Mouse (Mus musculus): ENCODE measurements around the gene Prkaa2. TPM values are rescaled to one million over a fixed set of nuclear protein-coding genes. Genes with fewer than 3 reads are reported as not detected.

The Prkaa2 gene
- polyA plus RNA-seq, 1 experiment: 0.20 TPM

DNA sequence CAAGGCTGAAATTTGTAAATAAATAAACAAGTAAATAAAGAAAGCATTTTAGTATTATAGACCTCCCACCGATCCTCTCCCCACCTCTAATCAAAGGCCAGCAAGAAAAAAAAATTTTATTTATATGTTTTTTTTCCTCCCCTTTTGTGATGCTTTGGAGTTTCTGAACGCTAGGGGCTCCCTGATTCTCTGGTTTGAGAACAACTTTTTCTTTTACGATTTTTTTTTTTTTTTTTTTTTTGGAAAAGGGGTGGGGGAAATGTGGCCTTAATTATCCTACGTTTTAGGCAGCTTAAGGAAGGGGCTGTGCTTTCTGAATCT, 47.2 kb upstream of the Prkaa2 start:
- TF ChIP-seq MYOD1 (IDR thresholded peaks at IDR 0.05; ENCODE audit: control insufficient read depth, insufficient read length, low read depth): no peak
- TF ChIP-seq CTCF (IDR thresholded peaks at IDR 0.05; ENCODE audit: control insufficient read depth, insufficient read depth, insufficient read length): no peak
- TF ChIP-seq FOSL1 (IDR thresholded peaks at IDR 0.05; ENCODE audit: insufficient read depth, low read length, poor library complexity, severe bottlenecking): no peak
- no peak for TF ChIP-seq MYOG (IDR thresholded peaks at IDR 0.05; ENCODE audit: control insufficient read depth, extremely low read depth, insufficient read length)
- no peak for TF ChIP-seq USF1 (IDR thresholded peaks at IDR 0.05; ENCODE audit: low read depth)
- no peak for TF ChIP-seq CEBPB (IDR thresholded peaks at IDR 0.05; ENCODE audit: low read depth)
- TF ChIP-seq MAX (IDR thresholded peaks at IDR 0.05): no peak
- no peaks in the 10 kb centered on the region for H3K27me3 ChIP-seq (ENCODE audit: control insufficient read depth, insufficient read depth, insufficient read length)
- peaks cover 30% of the 10 kb centered on the region for H3K79me2 ChIP-seq (ENCODE audit: control insufficient read depth, insufficient read depth)
- peak overlapping the region; percentile 69 for H3K4me3 ChIP-seq (ENCODE audit: insufficient read depth, poor library complexity, severe bottlenecking)
- no peaks in the 10 kb centered on the region for H3K79me3 ChIP-seq (ENCODE audit: low read depth)
- H3K36me3 ChIP-seq (ENCODE audit: control insufficient read depth, insufficient read depth): peaks cover 3% of the 10 kb centered on the region
- no peak overlapping the region for H3ac ChIP-seq (ENCODE audit: control insufficient read depth, insufficient read length, low read depth)

DNA sequence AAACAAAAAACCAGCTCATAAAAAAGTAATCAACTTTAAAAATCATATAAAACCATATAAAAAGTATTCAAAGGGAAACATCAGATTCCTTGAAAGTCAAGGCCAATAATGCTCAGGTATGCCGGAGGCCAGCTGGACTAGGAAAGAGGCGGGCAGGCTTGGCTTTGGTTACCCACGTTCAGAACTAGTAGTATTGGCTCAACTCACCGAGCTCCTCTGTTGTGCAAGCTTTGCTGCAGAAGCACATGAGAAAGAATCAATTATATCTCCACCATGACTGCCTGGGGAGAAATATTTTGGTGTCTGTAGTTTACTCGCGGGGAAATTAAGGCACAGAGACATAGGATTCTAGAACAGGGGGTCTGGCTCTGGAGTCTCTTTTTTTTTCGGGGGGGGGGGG, 46.6 kb upstream of the Prkaa2 start:
- no peak for TF ChIP-seq CTCF (IDR thresholded peaks at IDR 0.05; ENCODE audit: control insufficient read depth, insufficient read depth, insufficient read length)
- TF ChIP-seq USF1 (IDR thresholded peaks at IDR 0.05; ENCODE audit: low read depth): no peak
- Histone ChIP-seq H3K79me2 (ENCODE audit: control insufficient read depth, insufficient read depth) (peaks cover 30% of the 10 kb centered on the region), H3K36me3 (ENCODE audit: control insufficient read depth, insufficient read depth) (peaks cover 3% of the 10 kb centered on the region), H3ac (ENCODE audit: control insufficient read depth, insufficient read length, low read depth) (no peak overlapping the region), H3K4me3 (ENCODE audit: insufficient read depth, poor library complexity, severe bottlenecking) (no peak overlapping the region), H3K27me3 (ENCODE audit: control insufficient read depth, insufficient read depth, insufficient read length) (no peaks in the 10 kb centered on the region), H3K79me3 (ENCODE audit: low read depth) (no peaks in the 10 kb centered on the region)

DNA sequence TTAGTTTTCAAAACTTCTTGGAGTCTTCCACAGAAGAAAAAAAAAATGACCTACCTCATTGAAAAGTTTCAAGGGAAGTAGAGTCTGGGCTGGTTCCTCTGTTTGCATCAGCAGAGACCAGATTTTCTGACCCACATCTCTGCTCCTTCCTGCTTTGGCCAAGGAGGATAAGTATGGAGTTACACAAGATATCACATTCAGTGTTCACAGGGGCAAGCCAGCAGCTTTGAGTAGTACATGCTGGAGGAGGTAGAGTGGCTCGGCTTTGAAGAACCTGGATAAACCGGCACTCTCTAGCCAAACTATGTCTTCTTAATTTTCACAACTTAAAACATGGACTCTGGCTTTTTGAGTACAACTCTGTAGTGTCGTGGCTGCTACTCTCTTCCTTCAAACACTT, 43.5 kb upstream of the Prkaa2 start:
- H3K79me3 ChIP-seq (ENCODE audit: low read depth): no peaks in the 10 kb centered on the region

DNA sequence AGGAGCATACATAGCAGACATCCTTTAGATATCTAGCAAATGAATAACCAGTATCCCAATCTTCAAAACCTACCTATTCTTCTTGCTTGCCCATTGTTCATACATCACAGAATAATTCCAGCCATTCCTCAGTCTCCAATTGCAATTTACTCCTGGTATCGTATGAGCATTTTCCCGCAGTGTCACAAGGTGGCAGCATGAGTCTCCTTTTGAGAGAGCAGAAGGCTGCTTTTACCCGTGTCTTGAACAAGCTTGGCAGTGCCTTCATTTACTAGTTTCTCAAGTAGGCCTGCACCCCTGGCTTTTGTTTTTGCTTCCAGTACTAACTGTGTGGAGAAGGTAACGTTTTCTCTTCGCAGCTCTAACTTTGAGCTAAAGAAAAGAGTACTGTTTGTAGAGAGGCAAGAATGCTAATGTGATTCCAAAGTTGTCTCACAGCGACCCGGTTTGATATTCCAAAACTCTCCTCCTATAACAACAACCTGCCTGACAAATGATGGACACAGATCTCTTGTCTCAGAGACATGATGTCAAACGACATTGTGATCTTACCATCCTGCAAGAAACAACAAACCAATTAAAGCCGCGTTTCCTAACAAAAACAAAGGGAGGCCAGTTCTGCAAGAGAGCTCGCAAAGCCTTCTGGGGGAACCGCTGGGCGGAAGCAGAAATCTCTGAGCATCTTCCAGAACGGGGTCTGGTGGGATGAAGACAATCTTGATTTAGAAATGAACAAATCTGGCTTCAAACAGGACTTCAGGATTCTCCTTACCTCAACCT, 42.4 kb upstream of the Prkaa2 start:
- no peaks in the 10 kb centered on the region for H3K79me2 ChIP-seq (ENCODE audit: control insufficient read depth, insufficient read depth)
- no peak overlapping the region for H3ac ChIP-seq (ENCODE audit: control insufficient read depth, insufficient read length, low read depth)
- no peaks in the 10 kb centered on the region for H3K79me3 ChIP-seq (ENCODE audit: low read depth)
- no peaks in the 10 kb centered on the region for H3K36me3 ChIP-seq (ENCODE audit: control insufficient read depth, insufficient read depth)
- H3K4me3 ChIP-seq (ENCODE audit: insufficient read depth, poor library complexity, severe bottlenecking): no peak overlapping the region
- H3K27me3 ChIP-seq (ENCODE audit: control insufficient read depth, insufficient read depth, insufficient read length): no peaks in the 10 kb centered on the region
- TF ChIP-seq USF1 (IDR thresholded peaks at IDR 0.05; ENCODE audit: low read depth) (no peak), MYOD1 (IDR thresholded peaks at IDR 0.05; ENCODE audit: control insufficient read depth, insufficient read length, low read depth) (no peak), CTCF (IDR thresholded peaks at IDR 0.05; ENCODE audit: control insufficient read depth, insufficient read depth, insufficient read length) (peak; percentile 46)

More for the DNA sequence above, 43.5 kb upstream of the Prkaa2 start:
- Histone ChIP-seq H3ac (ENCODE audit: control insufficient read depth, insufficient read length, low read depth) (no peak overlapping the region), H3K4me3 (ENCODE audit: insufficient read depth, poor library complexity, severe bottlenecking) (no peak overlapping the region), H3K27me3 (ENCODE audit: control insufficient read depth, insufficient read depth, insufficient read length) (no peaks in the 10 kb centered on the region), H3K79me2 (ENCODE audit: control insufficient read depth, insufficient read depth) (peaks cover 2% of the 10 kb centered on the region), H3K36me3 (ENCODE audit: control insufficient read depth, insufficient read depth) (no peaks in the 10 kb centered on the region)
- TF ChIP-seq MAX (IDR thresholded peaks at IDR 0.05) (no peak), MYOD1 (IDR thresholded peaks at IDR 0.05; ENCODE audit: control insufficient read depth, insufficient read length, low read depth) (no peak), CTCF (IDR thresholded peaks at IDR 0.05; ENCODE audit: control insufficient read depth, insufficient read depth, insufficient read length) (no peak), FOSL1 (IDR thresholded peaks at IDR 0.05; ENCODE audit: insufficient read depth, low read length, poor library complexity, severe bottlenecking) (no peak)

DNA sequence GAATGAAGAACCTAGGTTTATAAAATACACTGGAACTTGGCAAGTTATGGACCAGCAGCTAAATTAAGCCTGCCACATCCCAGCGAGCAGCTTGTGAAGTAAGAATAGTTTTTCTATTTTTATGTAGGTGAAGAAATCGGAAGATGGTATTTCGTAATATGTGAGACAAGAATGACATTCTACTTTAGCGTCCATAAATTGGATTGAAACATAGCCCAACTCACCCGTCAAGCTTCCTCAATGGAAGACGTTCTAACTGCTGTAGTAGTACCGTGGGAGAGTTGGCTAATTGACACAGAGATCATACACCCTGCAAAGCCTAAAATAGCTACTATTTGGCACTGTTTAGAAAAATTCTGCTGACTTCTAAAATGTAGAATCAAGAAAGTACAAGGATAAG, 39.8 kb upstream of the Prkaa2 start:
- TF ChIP-seq MYOG (IDR thresholded peaks at IDR 0.05; ENCODE audit: control insufficient read depth, extremely low read depth, insufficient read length): no peak
- no peak for TF ChIP-seq MAX (IDR thresholded peaks at IDR 0.05)
- no peak for TF ChIP-seq CTCF (IDR thresholded peaks at IDR 0.05; ENCODE audit: control insufficient read depth, insufficient read depth, insufficient read length)
- no peak for TF ChIP-seq USF1 (IDR thresholded peaks at IDR 0.05; ENCODE audit: low read depth)
- no peak for TF ChIP-seq FOSL1 (IDR thresholded peaks at IDR 0.05; ENCODE audit: insufficient read depth, low read length, poor library complexity, severe bottlenecking)
- TF ChIP-seq MYOD1 (IDR thresholded peaks at IDR 0.05; ENCODE audit: control insufficient read depth, insufficient read length, low read depth): no peak
- TF ChIP-seq CEBPB (IDR thresholded peaks at IDR 0.05; ENCODE audit: low read depth): no peak
- Histone ChIP-seq H3K27me3 (ENCODE audit: control insufficient read depth, insufficient read depth, insufficient read length) (no peaks in the 10 kb centered on the region), H3K4me3 (ENCODE audit: insufficient read depth, poor library complexity, severe bottlenecking) (no peak overlapping the region), H3ac (ENCODE audit: control insufficient read depth, insufficient read length, low read depth) (no peak overlapping the region), H3K36me3 (ENCODE audit: control insufficient read depth, insufficient read depth) (no peaks in the 10 kb centered on the region), H3K79me3 (ENCODE audit: low read depth) (no peaks in the 10 kb centered on the region), H3K79me2 (ENCODE audit: control insufficient read depth, insufficient read depth) (no peaks in the 10 kb centered on the region)

DNA sequence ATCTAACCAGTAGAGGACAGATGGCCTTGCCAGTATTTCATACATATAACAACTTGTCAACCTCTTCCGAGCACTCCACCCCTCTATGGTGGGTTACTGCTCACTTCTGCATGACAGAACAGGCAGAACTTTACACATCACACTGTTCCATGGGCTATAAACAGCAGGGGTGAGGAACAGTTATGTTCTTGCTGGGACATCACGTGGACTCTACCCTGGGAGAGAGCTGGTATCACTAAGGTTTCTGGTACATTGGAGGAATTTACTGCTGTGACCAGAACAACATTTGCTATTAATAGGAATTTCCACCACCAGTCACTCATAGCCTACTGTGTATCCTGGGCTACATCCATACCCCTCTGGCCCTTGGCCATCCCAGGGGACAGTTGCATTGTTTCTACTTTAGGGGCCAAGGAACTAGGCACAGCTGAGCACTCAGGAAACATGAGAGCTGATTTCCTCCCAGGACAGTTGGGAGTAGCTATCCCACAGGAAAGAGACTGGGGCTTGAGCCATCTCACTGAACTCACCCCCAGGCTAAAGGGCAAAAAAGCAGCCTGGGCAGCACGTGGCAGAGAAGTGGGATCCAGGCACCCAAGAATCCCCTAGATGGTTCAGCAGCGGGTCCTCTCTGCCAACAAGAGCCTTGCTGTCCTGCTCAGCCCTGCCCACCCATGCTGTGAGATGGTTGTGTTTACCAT, 23.8 kb upstream of the Prkaa2 start:
- Histone ChIP-seq H3K27me3 (ENCODE audit: control insufficient read depth, insufficient read depth, insufficient read length) (peaks cover 5% of the 10 kb centered on the region), H3K79me3 (ENCODE audit: low read depth) (no peaks in the 10 kb centered on the region), H3K79me2 (ENCODE audit: control insufficient read depth, insufficient read depth) (no peaks in the 10 kb centered on the region), H3ac (ENCODE audit: control insufficient read depth, insufficient read length, low read depth) (no peak overlapping the region), H3K4me3 (ENCODE audit: insufficient read depth, poor library complexity, severe bottlenecking) (no peak overlapping the region), H3K36me3 (ENCODE audit: control insufficient read depth, insufficient read depth) (no peaks in the 10 kb centered on the region)
- TF ChIP-seq USF1 (IDR thresholded peaks at IDR 0.05; ENCODE audit: low read depth) (no peak), MYOG (IDR thresholded peaks at IDR 0.05; ENCODE audit: control insufficient read depth, extremely low read depth, insufficient read length) (no peak), CEBPB (IDR thresholded peaks at IDR 0.05; ENCODE audit: low read depth) (no peak)

Measured in C2C12 (cell line).